Mouse (Mus musculus) gastrocnemius, postnatal 10 days (tissue): ENCODE results near the gene Rbp1. TPM values are rescaled to one million over a fixed set of nuclear protein-coding genes. Genes with fewer than 3 reads are reported as not detected.

Source experiments
- DNase-seq: peaks from one replicate; pipeline ENCODE4 v3.0.0; 2021; ENCODE audit warnings: mixed read lengths
- long read RNA-seq, 2 experiments: library from polyadenylated mRNA; stranded (forward); transcript quantifications; one replicate each; pipeline ENCODE4 v2.0.0; 2021
- total RNA-seq, 2 experiments: library from RNA; stranded (reverse); gene quantifications; 2 replicates each; pipeline ENCODE4 v1.2.3; 2021

The Rbp1 gene
- total RNA-seq, result 1 to 10 TPM; 5.9 to 6.9 TPM
- long read RNA-seq, experiment 1, transcript Rbp1-201 (4 exons, 2,652 nt), result major isoform, 9 of 13 reads
- long read RNA-seq, experiment 1, partial matches to known transcripts, result 3 of 13 reads
- long read RNA-seq, experiment 1, other reads (novel, unspliced or antisense), result 1 of 13 reads
- long read RNA-seq, experiment 2, transcript Rbp1-201 (4 exons, 2,652 nt), result major isoform, 6 of 9 reads
- long read RNA-seq, experiment 2, partial matches to known transcripts, result 1 of 9 reads
- long read RNA-seq, experiment 2, other reads (novel, unspliced or antisense), result 2 of 9 reads

DNA sequence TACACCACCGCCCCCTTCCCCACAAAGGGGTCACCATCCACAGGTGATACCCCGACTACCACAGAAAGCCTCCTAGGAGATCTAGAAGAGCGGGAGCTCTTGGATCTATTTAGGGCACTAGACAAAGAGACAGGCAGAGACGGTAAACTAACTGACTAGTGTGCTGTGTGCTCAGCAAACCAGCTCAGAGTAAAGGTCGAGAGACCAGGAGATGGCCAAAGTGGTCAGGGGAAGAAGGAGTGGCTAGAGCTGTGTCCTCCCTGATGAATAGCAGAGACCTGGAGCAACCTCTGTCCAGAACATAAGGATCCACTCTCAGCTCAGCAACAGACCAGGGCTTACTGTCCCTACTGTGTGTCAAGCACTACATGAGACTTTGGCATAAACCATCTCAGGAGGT, at the start of gene Rbp1:
TSS of gene Rbp1 (plus strand) at position 306 of the 400 bp plus-strand sequence.
- DNase-seq, result no peak

DNA sequence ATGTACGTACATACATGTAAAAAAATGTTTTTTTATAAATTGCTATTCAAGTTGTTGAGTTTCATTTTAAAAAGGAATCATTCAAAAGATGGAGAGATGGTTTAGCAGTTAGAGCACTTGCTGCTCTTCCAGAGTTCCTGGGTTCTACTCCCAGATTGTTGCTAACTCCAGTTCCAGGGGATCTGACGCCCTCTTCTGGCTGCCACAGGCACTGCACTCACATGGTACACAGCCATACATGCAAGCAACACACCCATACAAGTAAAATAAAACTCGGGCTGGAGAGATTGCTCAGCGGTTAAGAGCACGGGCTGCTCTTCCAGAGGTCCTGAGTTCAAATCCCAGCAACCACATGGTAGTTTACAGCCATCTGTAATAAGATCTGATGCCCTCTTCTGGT, 49.4 kb upstream of the Rbp1 start:
- no peak for DNase-seq

DNA sequence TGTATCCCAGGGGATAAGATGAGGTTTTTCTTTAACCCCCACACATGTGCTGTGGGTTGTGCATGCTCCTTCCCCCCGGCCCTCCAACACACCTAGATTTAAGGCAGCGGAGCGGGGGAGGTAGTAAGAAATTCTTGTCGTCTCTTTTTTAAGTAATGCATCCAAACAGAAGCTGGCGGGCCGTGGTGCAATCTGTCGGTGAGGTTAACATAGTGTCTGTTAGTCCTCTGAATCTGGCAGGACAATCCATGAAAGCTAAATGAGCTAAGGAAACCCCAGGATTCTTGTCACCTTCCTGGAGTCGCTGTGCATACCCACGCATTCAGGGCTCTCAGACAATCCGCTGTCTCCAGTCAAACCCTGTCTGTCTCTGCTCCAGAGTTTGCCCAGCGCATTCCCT, 47.9 kb upstream of the Rbp1 start:
- DNase-seq, result no peak

DNA sequence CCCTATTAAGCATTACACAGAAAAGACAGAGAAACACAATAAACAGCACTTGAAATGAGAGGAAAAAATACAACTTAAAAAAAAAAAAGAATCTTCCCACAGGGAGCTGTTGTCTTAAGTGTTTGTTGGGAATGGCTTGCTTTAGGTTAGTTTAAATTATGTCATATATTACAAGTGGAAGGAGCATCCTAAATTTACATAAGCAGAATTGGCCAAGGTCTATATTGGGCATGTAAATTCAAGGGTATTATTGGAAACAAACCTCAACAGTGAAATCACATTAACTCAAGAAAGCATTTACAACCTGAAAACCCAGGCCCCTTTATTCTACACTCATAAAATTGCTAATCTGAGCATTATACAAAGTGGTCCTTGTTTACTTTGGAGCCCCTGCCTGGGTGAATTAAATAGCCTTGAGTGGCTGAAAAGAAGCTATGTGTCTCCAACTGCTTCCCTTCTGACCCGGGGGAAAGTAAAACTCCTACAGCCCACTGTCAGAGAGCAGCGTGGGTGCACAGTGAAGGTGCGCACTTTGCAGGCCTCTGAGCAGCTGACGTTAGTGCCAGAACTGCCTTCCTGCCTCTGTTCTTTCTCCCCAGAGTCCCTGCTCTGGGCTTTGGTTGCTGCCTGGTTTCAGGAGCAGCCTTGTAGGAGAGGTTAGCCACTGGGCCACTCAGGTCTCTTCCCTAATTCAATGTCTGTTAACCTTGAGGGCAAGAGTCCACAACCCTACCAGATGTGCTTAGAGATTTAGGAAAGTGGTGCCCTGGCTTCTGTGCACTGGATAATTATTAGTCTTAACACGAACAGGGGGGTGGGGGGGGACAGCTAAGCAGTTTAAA, 47.2 kb upstream of the Rbp1 start:
- DNase-seq, result no peak

DNA sequence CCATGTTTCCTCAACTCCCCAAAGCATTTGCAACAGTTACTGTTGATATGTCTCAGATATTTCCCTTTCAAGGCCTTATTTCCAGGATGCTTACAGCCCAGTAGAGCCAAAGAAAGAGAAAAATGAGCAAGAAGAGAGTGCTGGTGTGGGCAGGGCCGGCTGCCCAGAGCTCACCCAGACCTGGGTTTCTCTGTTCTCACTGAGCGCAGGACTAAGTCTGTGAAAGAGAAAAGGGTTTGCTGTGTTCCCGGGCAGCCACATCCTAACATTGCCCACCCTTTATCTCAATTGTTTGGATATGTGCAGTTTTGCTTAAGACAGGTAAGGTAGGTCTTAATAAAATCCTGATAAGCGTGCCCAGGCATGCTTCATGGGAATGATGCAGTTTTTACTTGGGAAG, 43.0 kb upstream of the Rbp1 start:
- no peak for DNase-seq

DNA sequence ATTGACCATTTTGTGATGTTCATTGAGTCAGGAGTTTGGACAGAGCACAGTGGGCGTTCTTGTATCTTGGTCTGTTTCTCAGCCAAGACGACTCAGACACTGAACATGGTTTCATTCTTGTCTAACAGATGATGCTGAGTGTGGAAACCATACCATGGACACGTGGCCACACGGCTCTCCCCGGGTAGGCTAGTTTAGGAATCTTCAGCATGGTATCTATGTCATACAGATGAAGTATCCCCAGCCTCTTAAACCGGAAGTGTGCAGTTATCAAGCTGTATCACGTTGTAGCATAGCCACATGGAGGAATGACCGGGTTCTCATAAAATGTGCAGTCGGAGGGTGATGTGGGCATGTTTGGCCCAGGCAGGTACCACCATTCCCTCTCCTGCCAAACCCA, 42.2 kb upstream of the Rbp1 start:
- no peak for DNase-seq

DNA sequence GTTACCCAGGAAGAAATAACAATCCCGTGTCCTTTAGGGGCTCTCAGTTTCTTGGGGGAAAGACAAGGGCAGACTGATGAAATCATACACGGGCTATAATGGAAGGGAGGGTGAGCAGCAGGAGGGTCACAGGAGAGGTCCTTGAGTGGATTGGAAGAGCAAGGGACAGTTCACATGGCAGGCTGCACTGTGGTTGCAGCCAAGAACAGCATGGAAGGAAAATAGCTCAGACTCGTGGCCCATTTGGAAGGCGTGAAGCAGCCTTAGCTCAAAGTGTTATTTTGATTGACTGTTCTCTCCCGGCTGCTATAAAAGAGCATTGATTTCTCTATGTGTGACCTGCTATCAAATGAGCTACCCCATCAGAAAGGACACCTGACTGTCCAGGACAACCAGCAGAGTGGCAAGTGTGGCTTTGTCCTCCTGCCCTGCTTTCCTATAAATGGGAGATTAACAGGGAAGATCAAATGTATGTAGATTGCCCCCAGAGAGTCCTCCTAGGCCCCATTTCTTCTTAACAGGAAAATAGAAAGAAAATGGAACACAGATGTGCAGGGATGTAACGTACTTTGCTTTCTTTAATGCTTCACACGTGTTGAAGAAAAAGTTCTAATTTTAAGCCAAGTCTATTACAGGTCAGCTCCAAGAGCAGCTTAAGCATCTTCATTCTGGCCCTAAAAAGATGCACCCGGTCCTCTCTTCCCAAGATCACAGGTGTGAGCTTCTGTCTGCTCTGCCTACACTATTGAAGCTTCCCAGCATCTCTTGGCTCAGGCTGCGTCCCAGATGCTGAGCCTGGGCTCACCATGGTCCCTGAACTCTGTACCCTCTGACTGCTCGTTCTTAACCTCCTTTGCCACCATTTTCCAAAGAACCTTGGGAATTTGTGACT, 34.8 kb upstream of the Rbp1 start:
- DNase-seq, result no peak

DNA sequence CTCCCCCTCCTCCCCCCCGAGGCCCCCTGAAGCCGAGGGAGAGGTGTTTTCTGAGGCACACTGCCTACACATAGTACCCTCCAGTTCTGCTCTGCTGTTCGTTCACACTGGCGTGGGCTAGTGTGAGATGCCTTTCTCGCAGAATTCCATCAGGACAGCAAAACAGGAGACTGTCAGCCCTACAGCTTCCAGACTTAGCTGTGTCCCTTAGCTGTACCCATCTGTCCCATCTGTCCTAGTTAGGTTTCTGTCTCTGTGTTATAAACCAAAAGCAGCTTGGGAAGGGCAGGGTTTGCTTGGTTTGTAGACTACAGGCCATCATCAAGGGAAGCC, 34.2 kb upstream of the Rbp1 start:
- DNase-seq, result no peak

DNA sequence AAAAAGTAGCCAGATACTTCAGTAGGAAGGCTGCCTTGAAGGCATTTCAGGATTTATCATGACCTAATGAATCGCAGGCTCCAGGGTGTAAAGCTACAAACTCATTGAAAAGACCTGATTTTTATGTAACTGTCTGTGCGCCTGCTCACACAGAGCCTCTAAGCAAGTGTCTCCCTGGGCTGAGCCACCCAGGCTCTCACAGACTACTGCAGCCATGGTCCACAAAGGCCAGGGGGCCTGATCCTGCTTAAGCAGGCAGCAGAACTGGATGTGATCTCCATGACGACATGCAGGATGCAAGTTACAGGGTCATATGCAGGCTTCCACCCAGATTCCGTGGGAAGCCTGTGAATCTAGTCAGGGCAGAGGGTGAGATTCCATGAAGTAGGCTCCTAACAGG, 29.3 kb upstream of the Rbp1 start:
- DNase-seq, result no peak

DNA sequence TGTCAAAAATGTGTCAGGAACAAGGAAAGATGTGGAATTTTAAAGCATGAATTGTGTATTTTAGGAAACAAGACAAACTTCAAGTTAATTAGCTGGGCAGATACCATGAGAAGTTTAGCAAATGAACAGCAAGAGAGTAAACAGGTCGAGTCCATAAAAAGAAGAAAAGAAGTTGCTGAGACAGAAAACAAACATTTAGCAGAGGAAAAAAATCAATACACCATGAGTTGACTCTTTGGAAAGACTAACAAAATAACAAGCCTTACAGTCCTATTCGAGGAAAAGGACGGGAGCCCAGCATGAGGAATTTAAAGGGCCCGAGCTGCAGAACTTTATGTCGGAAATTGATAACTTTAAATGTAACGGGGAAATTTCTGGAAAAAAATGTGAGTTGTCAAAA, 25.6 kb upstream of the Rbp1 start:
- no peak for DNase-seq

DNA sequence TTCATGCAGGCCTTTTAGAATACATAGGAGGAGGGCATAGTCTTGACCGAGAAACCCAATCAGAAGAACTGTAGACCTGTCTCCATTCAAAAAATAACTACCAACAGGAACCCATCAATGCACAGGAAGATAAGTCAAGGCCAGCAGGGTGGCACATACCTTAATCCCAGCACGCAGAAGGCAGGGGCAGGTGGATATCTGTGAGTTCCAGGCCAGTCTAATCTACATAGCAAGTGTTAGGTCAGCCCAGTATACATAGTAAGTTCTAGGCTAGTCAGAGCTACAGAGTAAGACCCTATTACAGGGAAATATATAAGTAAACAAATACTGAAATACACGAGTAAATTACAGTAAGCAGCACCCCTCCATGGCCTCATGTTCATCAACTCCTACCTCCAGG, 24.9 kb upstream of the Rbp1 start:
- no peak for DNase-seq

DNA sequence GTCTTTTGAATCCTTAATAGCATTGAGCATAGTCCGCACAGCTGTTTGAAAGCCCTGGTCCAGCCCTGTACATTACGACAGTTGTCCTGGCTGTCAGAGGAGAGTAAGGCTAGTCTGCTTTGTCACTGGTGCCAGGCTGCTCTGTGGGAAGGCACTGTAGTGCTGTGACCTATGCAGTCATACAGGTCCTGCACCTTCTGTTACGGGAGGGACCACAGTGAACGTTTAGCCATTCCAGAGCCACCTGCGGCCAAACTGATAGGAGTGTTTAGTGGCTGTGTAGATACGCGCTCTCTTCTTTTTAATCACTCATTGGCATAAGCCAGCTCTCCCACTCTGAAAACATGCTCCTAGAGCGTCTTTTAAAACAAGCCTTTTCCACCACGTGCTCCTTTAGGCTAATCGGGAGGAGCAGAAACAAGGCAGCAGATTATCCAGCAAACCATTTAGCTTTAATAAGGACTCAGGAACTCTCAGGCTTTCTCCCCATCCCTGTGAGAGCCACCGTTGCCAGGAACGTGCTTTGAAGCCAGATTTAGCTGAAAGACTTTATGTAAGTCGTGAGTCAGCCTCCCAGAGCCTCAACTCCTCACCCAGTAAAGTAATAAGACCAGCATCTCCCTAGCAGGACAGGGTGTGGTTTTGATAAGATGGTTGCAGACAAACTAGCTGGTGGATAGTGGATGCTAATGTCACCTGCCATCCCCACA, 22.4 kb upstream of the Rbp1 start:
- DNase-seq, result no peak

DNA sequence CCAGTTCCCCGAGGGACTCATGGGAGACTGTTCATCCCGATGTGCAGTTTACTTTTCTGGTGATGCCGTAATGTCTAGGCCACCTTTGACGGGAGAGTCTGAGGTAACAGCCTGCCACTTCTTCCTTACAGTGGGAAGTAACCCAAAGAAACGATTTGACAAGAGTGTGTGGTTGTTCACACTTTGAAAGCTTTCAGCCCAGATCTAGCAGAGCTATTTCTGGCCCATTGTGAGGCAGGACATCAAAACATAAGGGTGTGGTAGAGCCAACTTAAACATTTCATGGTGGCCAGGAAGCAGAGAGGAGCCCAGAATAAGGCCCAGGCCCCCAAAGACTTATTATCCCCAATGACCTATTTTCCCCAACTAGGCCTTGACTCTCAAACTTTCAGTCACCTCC, 21.1 kb upstream of the Rbp1 start:
- DNase-seq, result no peak

DNA sequence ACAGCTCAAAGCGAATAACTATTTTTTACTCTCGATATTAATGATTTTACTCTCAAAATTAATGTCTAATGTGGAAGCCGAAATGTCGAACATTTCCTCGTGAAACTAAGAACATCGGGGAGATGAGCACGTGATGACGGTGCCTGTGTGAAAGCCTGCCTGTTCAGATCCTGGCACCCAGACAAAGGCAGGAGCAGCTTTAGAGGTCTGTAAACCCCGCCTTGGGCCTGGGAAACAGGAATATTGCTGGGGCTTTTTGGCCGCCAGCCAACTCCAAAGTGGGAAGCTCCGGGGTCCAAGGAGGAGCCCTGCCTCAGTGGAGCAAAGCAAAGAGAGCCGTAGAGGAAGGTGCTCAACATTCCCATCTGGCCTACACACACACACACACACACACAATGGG, 15.0 kb upstream of the Rbp1 start:
- DNase-seq, result no peak

DNA sequence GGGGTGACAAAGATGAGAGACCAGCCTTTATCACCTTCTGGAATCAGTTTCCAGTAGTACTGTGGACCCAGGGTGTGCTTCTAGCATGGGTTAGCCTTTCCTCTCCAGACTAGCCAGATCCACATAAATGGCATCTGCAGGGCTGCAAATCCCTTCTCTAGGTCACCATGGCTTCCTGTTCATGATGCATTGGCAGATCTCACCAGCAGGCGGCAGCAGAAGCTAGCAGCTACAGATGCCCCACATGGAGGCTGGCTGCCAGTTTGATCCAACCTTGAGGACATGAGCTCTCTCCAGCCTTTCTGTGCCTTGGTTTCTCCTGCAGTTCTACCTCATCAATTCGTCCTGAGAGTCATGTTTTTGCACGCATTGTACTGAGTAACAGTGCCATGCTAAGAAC, 13.6 kb upstream of the Rbp1 start:
- DNase-seq, result peak; percentile 76

DNA sequence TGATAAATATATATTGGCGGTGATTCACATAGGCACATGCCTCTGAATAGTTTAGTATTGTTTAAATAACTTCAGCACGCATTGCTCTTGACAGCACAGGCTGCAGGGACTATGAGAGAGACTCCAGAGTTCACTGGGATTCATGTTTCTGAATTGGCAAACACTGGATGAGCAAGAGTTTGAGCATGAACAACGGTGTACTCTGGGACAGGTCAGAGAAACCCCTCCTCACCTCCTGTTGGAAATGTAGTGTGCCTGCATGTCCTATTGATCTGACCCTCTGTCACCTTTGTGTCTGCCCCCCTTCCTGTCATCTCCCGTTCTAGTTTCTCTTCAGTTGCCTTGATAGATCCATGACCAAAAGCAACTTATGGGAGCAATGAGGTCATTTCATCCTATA, 7.3 kb upstream of the Rbp1 start:
- no peak for DNase-seq

DNA sequence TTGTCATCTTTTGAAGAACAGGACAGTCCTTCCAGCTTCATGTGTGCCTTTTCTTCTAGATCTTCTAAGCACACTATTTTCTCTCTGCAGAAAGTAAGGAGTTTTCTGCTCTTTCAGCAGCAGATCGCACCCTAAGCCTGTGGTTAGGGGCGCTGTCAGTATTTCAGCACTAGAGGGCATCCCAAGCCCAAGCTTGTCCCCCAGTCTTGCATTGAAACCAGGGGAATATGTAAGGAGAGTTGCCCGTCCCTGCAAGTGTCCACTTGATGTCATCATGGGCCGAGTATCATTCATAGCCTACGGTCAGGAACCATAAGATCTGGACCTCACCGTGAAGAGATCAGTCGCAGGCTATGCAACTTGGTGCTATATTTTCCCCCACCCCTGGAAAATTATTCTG, 4.8 kb upstream of the Rbp1 start:
- DNase-seq, result no peak

DNA sequence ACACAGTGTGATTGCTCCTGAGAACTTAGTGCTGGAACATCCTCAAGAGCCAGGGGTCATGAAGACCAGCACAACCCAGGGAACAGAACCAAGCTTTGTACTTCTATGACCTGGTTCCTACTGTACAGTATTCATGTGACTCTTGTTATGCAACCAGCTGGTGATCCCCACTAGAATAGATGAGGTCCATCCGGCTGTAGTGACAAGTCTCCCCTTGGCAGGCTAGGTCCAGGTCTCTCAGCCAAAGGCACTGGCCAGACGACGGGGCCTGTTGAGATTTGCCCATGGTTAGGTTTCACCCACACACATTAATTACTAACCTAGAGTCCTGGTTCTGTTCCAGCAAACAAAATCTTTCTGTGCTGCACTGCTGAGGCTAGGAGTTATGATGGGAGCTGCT, 4.4 kb upstream of the Rbp1 start:
- no peak for DNase-seq

DNA sequence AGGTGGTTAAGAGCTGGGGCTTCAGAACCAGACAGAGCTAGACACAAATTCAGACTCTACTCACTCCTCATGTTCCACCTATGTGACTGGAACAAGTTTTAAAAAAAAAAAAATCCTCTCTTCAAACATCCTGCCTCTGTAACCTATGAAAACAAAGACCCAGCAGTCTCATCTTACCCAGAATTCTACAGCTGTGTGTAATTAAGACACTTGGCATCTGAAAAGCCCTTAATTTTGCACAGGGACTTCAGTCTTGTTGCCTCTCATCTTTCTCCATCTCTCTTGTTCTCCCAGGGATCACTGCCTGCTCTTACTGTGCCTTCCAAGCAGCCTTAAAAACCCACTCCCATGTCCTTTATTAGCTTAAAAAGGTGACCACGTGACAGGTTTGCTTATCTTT, 2.1 kb upstream of the Rbp1 start:
- no peak for DNase-seq

DNA sequence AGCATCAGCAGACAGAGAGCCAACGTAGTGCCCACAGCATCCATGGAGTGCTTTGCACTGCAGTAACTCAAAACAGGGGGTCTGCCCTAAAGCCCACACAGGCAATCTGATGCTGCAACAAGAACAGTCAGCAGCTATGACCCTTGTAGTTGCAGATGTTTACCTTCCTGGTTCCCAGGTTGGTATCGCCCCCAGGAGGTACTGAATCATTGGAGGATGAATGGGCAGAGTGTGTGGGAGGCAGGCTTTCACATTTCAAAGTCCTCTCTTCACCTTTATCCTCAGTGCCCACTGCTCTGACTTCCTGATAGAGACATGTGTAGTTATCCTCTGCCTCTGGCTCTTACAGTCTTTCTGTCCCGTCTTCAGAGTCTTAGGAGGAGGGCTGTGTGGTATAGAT, 858 bp upstream of the Rbp1 start:
- no peak for DNase-seq

DNA sequence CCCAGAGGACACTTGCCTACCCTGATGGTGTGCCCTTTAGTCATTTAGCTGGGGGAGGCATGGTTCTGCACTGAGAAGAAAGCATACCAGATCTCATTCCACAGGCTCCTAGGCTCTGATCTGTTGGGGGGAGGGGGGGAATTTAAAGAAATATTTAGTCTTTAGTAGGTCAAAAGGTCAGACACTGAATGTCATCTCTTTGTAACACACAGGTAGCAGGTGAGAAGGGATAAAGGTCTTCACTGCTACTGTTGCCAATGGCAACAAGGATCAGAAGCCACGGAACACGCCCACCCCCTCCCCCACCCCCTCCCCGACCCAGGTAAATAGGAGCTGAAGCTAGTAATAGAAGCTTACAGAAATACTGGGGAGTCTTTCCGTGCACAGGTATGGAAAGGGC, 930 bp downstream of the Rbp1 start:
- DNase-seq, result no peak

DNA sequence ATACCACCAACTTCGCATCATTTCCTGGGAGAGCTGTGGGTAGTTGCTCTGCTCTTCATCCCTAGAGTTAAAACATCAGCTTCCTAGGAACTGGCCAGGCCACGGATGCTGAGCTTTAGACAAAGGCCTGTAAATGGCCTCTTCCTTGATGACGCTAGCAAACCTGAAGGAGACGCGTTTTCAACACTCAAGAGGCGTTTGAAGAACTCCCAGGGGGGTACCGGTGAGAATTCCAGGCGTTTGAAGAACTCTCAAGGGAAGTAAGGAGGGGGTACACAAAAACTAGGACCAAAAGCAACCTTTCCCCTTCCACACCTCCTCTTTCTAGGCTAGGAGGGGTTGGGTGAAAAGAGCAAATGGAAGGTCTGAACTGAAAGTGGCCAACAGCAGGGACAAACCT, 1.5 kb downstream of the Rbp1 start:
- no peak for DNase-seq
